Mouse (Mus musculus) CH12.LX (cell line): ENCODE results near the gene Magi2. TPM values are rescaled to one million over a fixed set of nuclear protein-coding genes. Genes with fewer than 3 reads are reported as not detected.

Experiments used
- DNase-seq: peaks from one replicate; pipeline ENCODE4 v3.0.0-alpha.2; 2013; ENCODE audit errors: extremely low read depth
- H3K27ac ChIP-seq: 2 replicates; pipeline ENCODE4 v1.5.1; 2012; ENCODE audit warnings: low read depth, mild to moderate bottlenecking, control low read depth, moderate library complexity; ENCODE audit not compliant: insufficient read depth
- H3K27me3 ChIP-seq: replicated peaks from 2 replicates; pipeline ENCODE3; 2012; ENCODE audit warnings: inconsistent platforms
- H3K36me3 ChIP-seq, 2 experiments: replicated peaks in 1 of 2; 2 replicates each; pipeline versions ENCODE3 to v1.6.1; 2012; ENCODE audit warnings: inconsistent platforms in 1 of 2, low read length in 1 of 2, mild to moderate bottlenecking in 1 of 2, mixed read lengths in 1 of 2, moderate library complexity in 1 of 2; ENCODE audit not compliant: control insufficient read depth in 1 of 2, insufficient read depth in 1 of 2
- H3K4me1 ChIP-seq, 2 experiments: 2 replicates each; pipeline ENCODE4 v1.6.1; 2012; ENCODE audit warnings: inconsistent platforms in 1 of 2, moderate library complexity in 1 of 2; ENCODE audit not compliant: insufficient read depth in 2 of 2, control insufficient read depth in 1 of 2
- H3K4me2 ChIP-seq: 2 replicates; pipeline ENCODE4 v1.6.1; 2012; ENCODE audit warnings: low read depth, mild to moderate bottlenecking, control low read depth; ENCODE audit not compliant: poor library complexity, insufficient read depth, severe bottlenecking
- H3K4me3 ChIP-seq, 3 experiments: fragments of 150-350 bp in 1 of 3; sonication (generic) in 1 of 3; replicated peaks in 1 of 3; 2 replicates each; pipeline versions ENCODE3 to v1.5.1; 2011 to 2012; ENCODE audit warnings: low read depth in 2 of 3, low read length in 2 of 3, mild to moderate bottlenecking in 2 of 3, moderate library complexity in 2 of 3, control low read depth in 1 of 3, improper control_type of control experiment in 1 of 3, inconsistent platforms in 1 of 3, mixed read lengths in 1 of 3; ENCODE audit not compliant: poor library complexity in 1 of 3
- H3K79me2 ChIP-seq: replicated peaks from 2 replicates; pipeline ENCODE4 v1.6.1; 2012; ENCODE audit warnings: mild to moderate bottlenecking, moderate library complexity; ENCODE audit not compliant: control insufficient read depth, poor library complexity, insufficient read depth, severe bottlenecking; ENCODE audit errors: extremely low read depth
- H3K9ac ChIP-seq: 2 replicates; pipeline ENCODE4 v1.6.1; 2012; ENCODE audit warnings: low read depth, mild to moderate bottlenecking, control low read depth, moderate library complexity; ENCODE audit not compliant: insufficient read depth
- H3K9me3 ChIP-seq: replicated peaks from 2 replicates; pipeline ENCODE3; 2012; ENCODE audit warnings: low read length, inconsistent platforms, mixed read lengths
- BHLHE40 ChIP-seq: IDR thresholded peaks from 2 replicates; pipeline ENCODE4 v1.6.1; 2011; ENCODE audit warnings: mild to moderate bottlenecking, low read depth, low read length, improper control_type of control experiment
- EP300 ChIP-seq: IDR thresholded peaks from 2 replicates; pipeline ENCODE4 v1.6.1; 2011; ENCODE audit warnings: low read length, improper control_type of control experiment
- JUND ChIP-seq: conservative IDR thresholded peaks from 2 replicates; pipeline ENCODE4 v1.6.1; 2011; ENCODE audit warnings: low read depth, low read length, improper control_type of control experiment
- KAT2A ChIP-seq: IDR thresholded peaks from 2 replicates; pipeline ENCODE4 v1.6.1; 2012; ENCODE audit warnings: low read length, improper control_type of control experiment, inconsistent platforms; ENCODE audit not compliant: insufficient replicate concordance
- MAFK ChIP-seq: IDR thresholded peaks from 2 replicates; pipeline ENCODE4 v1.6.1; 2011; ENCODE audit warnings: low read length, improper control_type of control experiment; ENCODE audit not compliant: insufficient replicate concordance
- MAX ChIP-seq: IDR thresholded peaks from 2 replicates; pipeline ENCODE4 v1.6.1; 2011; ENCODE audit warnings: low read length, improper control_type of control experiment
- MXI1 ChIP-seq: IDR thresholded peaks from 2 replicates; pipeline ENCODE4 v1.6.1; 2011; ENCODE audit warnings: mild to moderate bottlenecking, low read depth, low read length, improper control_type of control experiment
- PAX5 ChIP-seq: IDR thresholded peaks from 2 replicates; pipeline ENCODE4 v1.6.1; 2012; ENCODE audit warnings: low read length, inconsistent platforms, mixed read lengths
- POLR2AphosphoS2 ChIP-seq: IDR thresholded peaks from 2 replicates; pipeline ENCODE4 v1.6.1; 2011; ENCODE audit warnings: low read depth, low read length, improper control_type of control experiment
- SIN3A ChIP-seq: IDR thresholded peaks from 2 replicates; pipeline ENCODE4 v1.6.1; 2012; ENCODE audit warnings: low read length, improper control_type of control experiment, inconsistent platforms
- ZC3H11A ChIP-seq: IDR thresholded peaks from 2 replicates; pipeline ENCODE4 v1.6.1; 2012; ENCODE audit warnings: low read depth, mild to moderate bottlenecking, inconsistent platforms, low read length, improper control_type of control experiment
- dilution Hi-C: fragments of 300-500 bp; cut with MboI; formaldehyde crosslinking; loops from 2 replicates; pipeline ENCODE4 v1.14.3; 2020; ENCODE audit warnings: low sequenced_read_pairs; ENCODE audit not compliant: extremely low pct_unique_long_range_greater_than_20kb, extremely low pct_ligation_motif_present
- in situ Hi-C: fragments of 300-500 bp; cut with MboI; formaldehyde crosslinking; loops from 3 replicates; pipeline ENCODE4 v1.14.3; 2019; ENCODE audit warnings: low sequenced_read_pairs, low pct_ligation_motif_present, low pct_unique_long_range_greater_than_20kb, mixed read lengths
- polyA plus RNA-seq: library from polyadenylated mRNA; unstranded; fragments of >175 nt; gene quantifications from 2 replicates; pipeline ENCODE4 v1.2.1, GENCODE M21; 2012; ENCODE audit warnings: low read depth; ENCODE audit not compliant: insufficient read length
- total RNA-seq, 2 experiments: library from RNA; depleted of rRNA; stranded (reverse); fragments of 300-350 nt in 1 of 2; fragments of >200 nt in 1 of 2; gene quantifications; 2 replicates each; pipeline ENCODE4 v1.2.3; 2012 to 2014

Magi2 gene
- total and polyA plus RNA-seq, 3 experiments = 0.37 to 0.63 (median 0.42) TPM

- no peak overlapping the region for H3K27ac ChIP-seq
- H3K4me2 ChIP-seq = no peak overlapping the region
- no peaks in the 10 kb centered on the region for H3K79me2 ChIP-seq
- no peaks in the 10 kb centered on the region for H3K36me3 ChIP-seq
- H3K27me3 ChIP-seq = no peaks in the 10 kb centered on the region
- no peaks in the 10 kb centered on the region for H3K9me3 ChIP-seq
- DNase-seq = no peak
- TF ChIP-seq KAT2A (no peak), ZC3H11A (no peak), SIN3A (no peak), JUND (no peak)
- dilution Hi-C loops (no loop called here), in situ Hi-C loops (no loop called here)
- no peak overlapping the region for H3K4me3 ChIP-seq
- H3K4me1 ChIP-seq = peaks cover 0 to 13% of the 10 kb centered on the region in 2 experiments; a peak in 3 of 4 replicates
- no peak overlapping the region for H3K9ac ChIP-seq
These were observed 829.4 kb downstream of the Magi2 start for GRCm38 (mm10) chr5:20056074-20056842.

GRCm38 (mm10) chr5:20056856-20057255 lies 830.0 kb downstream of the Magi2 start:
- Histone ChIP-seq H3K79me2 (no peaks in the 10 kb centered on the region), H3K36me3 (no peaks in the 10 kb centered on the region), H3K27ac (no peak overlapping the region), H3K4me2 (no peak overlapping the region), H3K27me3 (no peaks in the 10 kb centered on the region), H3K4me3 (no peak overlapping the region), H3K4me1 (peaks cover 4 to 18% of the 10 kb centered on the region in 2 experiments; a peak in 3 of 4 replicates), H3K9me3 (no peaks in the 10 kb centered on the region), H3K9ac (no peak overlapping the region)
- TF ChIP-seq PAX5 = no peak
- TF ChIP-seq EP300 = no peak
- TF ChIP-seq MAFK = no peak
- dilution Hi-C loops = no loop called here
- in situ Hi-C loops = no loop called here
- no peak for DNase-seq

- dilution Hi-C loops = no loop called here
These were observed 835.2 kb downstream of the Magi2 start for GRCm38 (mm10) chr5:20062011-20062410.

More at GRCm38 (mm10) chr5:20062011-20062410, 835.2 kb downstream of the Magi2 start:
- TF ChIP-seq MAX (peak; percentile 20; the same call in 1 of the 2 replicates), BHLHE40 (peak; percentile 70), MXI1 (no peak), EP300 (no peak), POLR2AphosphoS2 (no peak)
- H3K9ac ChIP-seq = no peak overlapping the region
- no peaks in the 10 kb centered on the region for H3K79me2 ChIP-seq
- H3K4me2 ChIP-seq = no peak overlapping the region
- peak; percentile 61 for DNase-seq
- H3K27ac ChIP-seq = no peak overlapping the region
- no peaks in the 10 kb centered on the region for H3K9me3 ChIP-seq
- H3K27me3 ChIP-seq = no peaks in the 10 kb centered on the region
- in situ Hi-C loops = no loop called here
- peak overlapping the region in 1 of 3 experiments; percentile 5 for H3K4me3 ChIP-seq
- H3K4me1 ChIP-seq = peaks cover 4 to 20% of the 10 kb centered on the region in 2 experiments; a peak in 2 of 4 replicates
- no peaks in the 10 kb centered on the region for H3K36me3 ChIP-seq
